Mouse (Mus musculus) embryonic facial prominence, embryonic 14.5 days (tissue): ENCODE measurements around the gene Trim46. TPM values are rescaled to one million over a fixed set of nuclear protein-coding genes. Genes with fewer than 3 reads are reported as not detected.
A peak's percentile ranks its signal among the peaks of the same experiment; 100 is the strongest.

Source experiments
- ATAC-seq: fragments of 200-750 bp; cut with Nextera tagmentation; 2 replicates; pipeline ENCODE4 v1.8.0; 2017; ENCODE audit warnings: low read depth, moderate number of reproducible peaks, moderate TSS enrichment
- DNase-seq: peaks from one replicate; pipeline ENCODE4 v3.0.0-alpha.2; 2015; ENCODE audit warnings: low spot score
- H3K27ac ChIP-seq: fragments of 300-500 bp; sonication (generic); replicated peaks from 2 replicates; pipeline ENCODE4 v1.5.1; 2014; ENCODE audit warnings: low read depth, mild to moderate bottlenecking, low read length, moderate library complexity
- H3K27me3 ChIP-seq: fragments of 300-500 bp; sonication (generic); replicated peaks from 2 replicates; pipeline ENCODE4 v1.6.1; 2014; ENCODE audit warnings: low read length; ENCODE audit not compliant: control insufficient read depth, insufficient read depth
- H3K36me3 ChIP-seq: fragments of 300-500 bp; sonication (generic); 2 replicates; pipeline ENCODE4 v1.6.1; 2014; ENCODE audit warnings: low read length, mixed read lengths; ENCODE audit not compliant: control insufficient read depth, insufficient read depth
- H3K4me1 ChIP-seq: fragments of 300-500 bp; sonication (generic); 2 replicates; pipeline ENCODE4 v1.6.1; 2014; ENCODE audit warnings: antibody characterized with exemption, low read length; ENCODE audit not compliant: control insufficient read depth, insufficient read depth
- H3K4me2 ChIP-seq: fragments of 300-500 bp; sonication (generic); 2 replicates; pipeline ENCODE4 v1.6.1; 2014; ENCODE audit warnings: low read depth, mild to moderate bottlenecking, low read length, moderate library complexity, mixed read lengths
- H3K4me3 ChIP-seq: fragments of 300-500 bp; sonication (generic); 2 replicates; pipeline ENCODE4 v1.5.1; 2014; ENCODE audit warnings: low read depth, mild to moderate bottlenecking, low read length
- H3K9ac ChIP-seq: fragments of 300-500 bp; sonication (generic); 2 replicates; pipeline ENCODE4 v1.6.1; 2014; ENCODE audit warnings: low read depth, mild to moderate bottlenecking, low read length, moderate library complexity, mixed read lengths
- H3K9me3 ChIP-seq: fragments of 300-500 bp; sonication (generic); 2 replicates; pipeline ENCODE4 v1.6.1; 2016; ENCODE audit warnings: low read length; ENCODE audit not compliant: control insufficient read depth
- WGBS: fragments of 180-500 bp; shearing (Covaris S2); extraction: QIAGEN DNeasy Blood & Tissue Kit; methylation state at CpG from one replicate; pipeline ENCODE4 v1.1.7; 2014; 5-methylcytosine and 5-hydroxymethylcytosine counted together
- polyA plus RNA-seq: library from polyadenylated mRNA; unstranded; fragments of >200 nt; fragmentation: Nextera tagmentation; extraction: Ambion mirVana; gene quantifications from 2 replicates; pipeline ENCODE4 v1.2.1, GENCODE M21; 2014

The Trim46 gene
- polyA plus RNA-seq, 1 experiment from 2014 or later, result 3.7 TPM

- Histone ChIP-seq H3K9ac (peak overlapping the region; percentile 53), H3K27me3 (no peaks in the 10 kb centered on the region), H3K4me2 (peak overlapping the region; percentile 67), H3K9me3 (no peaks in the 10 kb centered on the region), H3K4me3 (peak overlapping the region; percentile 38), H3K36me3 (peaks cover 11% of the 10 kb centered on the region), H3K4me1 (peaks cover 18% of the 10 kb centered on the region), H3K27ac (peak overlapping the region; percentile 86)
- DNase-seq (peak; percentile 99), ATAC-seq (peak; percentile 92)
- WGBS, result 4% methylated on average over 35 of the region's 41 CpGs
These were observed 18.6 kb downstream of the Trim46 start for GRCm38 (mm10) chr3:89227307-89228179.

GRCm38 (mm10) chr3:89226900-89227299 is 19.2 kb downstream of the Trim46 start, which contains the start of gene Mtx1:
TSS of gene Mtx1 (minus strand) at chr3:89227088.
- 0 out of 2 replicates have a peak, but pooled peaks have one; percentile 1 for ATAC-seq
- no peaks in the 10 kb centered on the region for H3K27me3 ChIP-seq
- no peak for DNase-seq
- H3K27ac ChIP-seq, result peak within 1 kb of the TSS; percentile 86
- H3K4me2 ChIP-seq, result peak within 1 kb of the TSS; percentile 67
- peak within 1 kb of the TSS; percentile 53 for H3K9ac ChIP-seq
- 9% methylated on average over 9 of the region's 21 CpGs for WGBS
- H3K9me3 ChIP-seq, result no peaks in the 10 kb centered on the region
- H3K4me1 ChIP-seq, result peaks cover 18% of the 10 kb centered on the region
- H3K4me3 ChIP-seq, result peak within 1 kb of the TSS; percentile 38
- H3K36me3 ChIP-seq, result peaks cover 11% of the 10 kb centered on the region

- no peak for DNase-seq
- ATAC-seq, result no peak
- H3K4me3 ChIP-seq, result peak overlapping the region; percentile 38
- H3K4me1 ChIP-seq, result peaks cover 18% of the 10 kb centered on the region
- H3K27me3 ChIP-seq, result no peaks in the 10 kb centered on the region
- H3K4me2 ChIP-seq, result peak overlapping the region; percentile 67
- peak overlapping the region; percentile 71; the same call in 1 of the 2 replicates for H3K27ac ChIP-seq
- H3K9me3 ChIP-seq, result no peaks in the 10 kb centered on the region
- WGBS, result 25% methylated on average over 11 of the region's 11 CpGs
- peaks cover 14% of the 10 kb centered on the region for H3K36me3 ChIP-seq
- peak overlapping the region; percentile 52 for H3K9ac ChIP-seq
These were observed 19.7 kb downstream of the Trim46 start for GRCm38 (mm10) chr3:89226361-89226760.

- no peaks in the 10 kb centered on the region for H3K27me3 ChIP-seq
- DNase-seq (peak; percentile 67), ATAC-seq (0 out of 2 replicates have a peak, but pooled peaks have one; percentile 2)
- peaks cover 18% of the 10 kb centered on the region for H3K4me1 ChIP-seq
- no peaks in the 10 kb centered on the region for H3K9me3 ChIP-seq
- H3K27ac ChIP-seq, result no peak overlapping the region
- H3K4me2 ChIP-seq, result peak overlapping the region; percentile 67
- peak overlapping the region; percentile 52; the same call in 1 of the 2 replicates for H3K9ac ChIP-seq
- 42% methylated on average over 4 of the region's 4 CpGs for WGBS
- H3K36me3 ChIP-seq, result peaks cover 19% of the 10 kb centered on the region
- peak overlapping the region; percentile 38; the same call in 1 of the 2 replicates for H3K4me3 ChIP-seq
These were observed 20.2 kb downstream of the Trim46 start for GRCm38 (mm10) chr3:89225918-89226317.

- ATAC-seq (no peak), DNase-seq (no peak)
- Histone ChIP-seq H3K9ac (no peak overlapping the region), H3K4me1 (peaks cover 18% of the 10 kb centered on the region), H3K9me3 (no peaks in the 10 kb centered on the region), H3K27ac (no peak overlapping the region), H3K27me3 (no peaks in the 10 kb centered on the region), H3K4me2 (peak overlapping the region; percentile 67), H3K4me3 (0 out of 2 replicates have a peak overlapping the region, but pooled peaks have one; percentile 3), H3K36me3 (peaks cover 20% of the 10 kb centered on the region)
- WGBS, result 55% methylated on average over 12 of the region's 12 CpGs
These were observed 20.7 kb downstream of the Trim46 start for GRCm38 (mm10) chr3:89225321-89225815.

- peaks cover 20% of the 10 kb centered on the region for H3K36me3 ChIP-seq
- WGBS, result 77% methylated on average over 11 of the region's 11 CpGs
- no peak overlapping the region for H3K27ac ChIP-seq
- H3K9ac ChIP-seq, result no peak overlapping the region
- no peaks in the 10 kb centered on the region for H3K9me3 ChIP-seq
- no peaks in the 10 kb centered on the region for H3K27me3 ChIP-seq
- 0 out of 2 replicates have a peak overlapping the region, but pooled peaks have one; percentile 67 for H3K4me2 ChIP-seq
- no peak for ATAC-seq
- no peak overlapping the region for H3K4me3 ChIP-seq
- DNase-seq, result no peak
- peaks cover 18% of the 10 kb centered on the region for H3K4me1 ChIP-seq
These were observed 21.3 kb downstream of the Trim46 start for GRCm38 (mm10) chr3:89224796-89225195.

GRCm38 (mm10) chr3:89221167-89221566 is 24.9 kb downstream of the Trim46 start:
- H3K27ac ChIP-seq, result no peak overlapping the region
- no peaks in the 10 kb centered on the region for H3K27me3 ChIP-seq
- no peak for ATAC-seq
- H3K4me1 ChIP-seq, result 0 out of 2 replicates have a peak, but pooled peaks cover 3% of the 10 kb centered on the region
- no peak for DNase-seq
- no peaks in the 10 kb centered on the region for H3K9me3 ChIP-seq
- H3K9ac ChIP-seq, result 0 out of 2 replicates have a peak overlapping the region, but pooled peaks have one; percentile 25
- no peak overlapping the region for H3K4me3 ChIP-seq
- 42% methylated on average over 5 of the region's 5 CpGs for WGBS
- no peak overlapping the region for H3K4me2 ChIP-seq
- peaks cover 20% of the 10 kb centered on the region for H3K36me3 ChIP-seq

GRCm38 (mm10) chr3:89219546-89219945 is 26.6 kb downstream of the Trim46 start:
- 34% methylated on average over 8 of the region's 8 CpGs for WGBS
- H3K27ac ChIP-seq, result no peak overlapping the region

More at GRCm38 (mm10) chr3:89219546-89219945, 26.6 kb downstream of the Trim46 start:
- Histone ChIP-seq H3K4me3 (no peak overlapping the region), H3K4me1 (peaks cover 4% of the 10 kb centered on the region; the same call in 1 of the 2 replicates), H3K4me2 (no peak overlapping the region), H3K9ac (peak overlapping the region; percentile 11; the same call in 1 of the 2 replicates), H3K9me3 (no peaks in the 10 kb centered on the region), H3K27me3 (no peaks in the 10 kb centered on the region), H3K36me3 (peaks cover 13% of the 10 kb centered on the region; the same call in 1 of the 2 replicates)
- DNase-seq, result no peak
- no peak for ATAC-seq
